Mouse (Mus musculus) yolk sac, embryonic 10.5 days (tissue): Measurements from ENCODE around the gene Atrn.
A peak's percentile ranks its signal among the peaks of the same experiment; 100 is the strongest.

ENCODE experiments used
- DNase-seq: peaks from one replicate; pipeline ENCODE4 v3.0.0-alpha.2; 2017; ENCODE audit warnings: low spot score

Atrn gene

DNA sequence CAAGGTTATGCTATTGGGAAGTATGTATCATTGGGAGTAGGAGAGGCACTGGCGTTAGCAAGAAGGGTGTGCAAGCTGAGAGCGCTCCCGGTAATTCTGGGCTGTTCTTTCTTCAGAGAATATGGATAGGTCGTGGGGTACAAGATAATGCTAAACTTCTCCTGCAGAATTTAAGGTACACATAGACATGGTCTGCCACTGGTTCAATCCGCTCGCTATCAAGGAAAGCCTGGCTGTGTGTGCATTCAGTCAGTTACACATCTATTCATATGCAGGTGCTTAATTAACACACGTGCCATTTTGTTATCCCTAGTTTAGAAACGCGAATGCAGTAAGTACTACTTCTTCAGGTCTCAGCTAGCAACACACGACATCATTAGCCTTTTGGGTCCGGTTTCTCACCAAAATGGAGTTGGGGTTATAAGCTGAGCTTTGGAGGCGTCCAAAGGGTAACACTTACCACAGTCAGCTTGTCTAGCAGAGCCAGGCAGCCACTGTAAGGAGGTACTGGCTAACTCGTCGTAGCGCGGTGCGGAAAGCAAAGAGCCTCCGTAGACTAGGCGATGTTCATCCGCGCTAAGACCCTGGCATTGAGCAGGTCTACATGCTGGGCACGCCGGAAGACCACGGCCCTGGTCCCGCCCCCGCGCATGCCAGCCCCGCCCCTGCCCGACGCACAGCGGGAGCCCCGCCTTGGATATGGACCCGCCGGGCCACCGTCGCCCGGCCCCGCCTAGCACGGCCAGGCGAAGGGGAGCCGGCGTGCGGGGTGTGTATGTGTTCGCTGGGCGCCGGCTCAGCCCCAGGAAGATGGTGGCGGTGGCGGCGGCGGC, at the start of gene Atrn, which contains the start of gene 4930402H24Rik:
Gene Atrn (plus strand): TSS at position 745 of the 833 bp plus-strand sequence.
Gene 4930402H24Rik (minus strand): TSS at position 656 of the 833 bp plus-strand sequence.
- DNase-seq = peak; percentile 92

DNA sequence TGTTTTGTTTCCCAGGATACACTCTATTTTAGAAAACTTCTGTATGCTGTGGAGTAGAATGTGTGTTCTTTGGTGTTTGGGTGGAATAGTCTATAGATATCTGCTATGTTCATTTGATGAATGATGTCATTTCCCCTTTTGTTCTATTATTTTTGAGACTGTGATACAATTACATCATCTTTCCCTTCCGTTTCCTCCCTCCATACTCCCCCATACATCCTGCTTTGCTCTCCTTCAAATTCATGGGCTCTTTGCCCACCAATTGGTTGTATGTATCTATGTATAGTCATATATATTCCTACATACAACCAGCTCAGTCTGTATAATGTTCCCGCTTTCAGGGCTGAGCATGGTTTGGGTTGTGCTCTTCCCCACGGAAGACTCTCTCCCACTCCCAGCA, 44.2 kb upstream of the Atrn start:
- no peak for DNase-seq

DNA sequence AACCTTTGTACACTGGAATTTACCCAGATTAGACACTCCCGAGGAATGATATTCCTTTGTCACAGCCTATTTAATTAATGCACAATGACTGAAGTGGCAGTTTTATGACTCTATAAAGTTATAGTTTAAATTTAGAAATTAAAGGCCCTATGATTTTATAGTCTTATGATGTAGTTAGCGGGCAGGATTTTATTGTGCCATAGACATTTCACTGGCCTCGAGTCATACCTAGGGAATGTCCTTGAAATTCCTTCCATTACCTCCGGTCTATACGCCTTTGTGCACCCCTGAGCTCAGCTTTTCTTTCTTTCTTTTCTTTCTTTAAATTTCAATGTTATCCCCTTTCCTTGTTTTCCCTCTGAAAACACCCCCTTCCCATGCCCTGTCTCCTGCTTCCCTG, 35.4 kb upstream of the Atrn start:
- no peak for DNase-seq

DNA sequence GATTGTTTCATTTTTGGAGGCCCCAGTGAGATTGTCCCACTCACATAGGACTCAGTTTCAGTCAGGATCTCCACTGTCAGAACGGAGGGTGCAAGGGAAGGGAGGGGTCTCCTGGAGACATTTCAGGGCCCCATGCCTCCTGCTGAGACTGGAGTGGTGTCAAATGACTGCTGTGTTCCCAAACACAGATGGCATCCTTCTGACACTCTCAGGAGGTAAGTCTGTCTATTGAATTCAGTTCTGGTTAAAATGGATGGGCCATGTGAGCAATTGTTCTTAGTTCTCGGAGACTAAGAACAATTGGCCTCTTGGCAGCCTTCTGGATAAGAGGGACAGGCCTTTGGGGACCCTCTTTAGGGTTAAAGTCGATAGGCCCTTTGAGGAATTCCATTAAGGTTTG, 28.9 kb upstream of the Atrn start:
- no peak for DNase-seq

DNA sequence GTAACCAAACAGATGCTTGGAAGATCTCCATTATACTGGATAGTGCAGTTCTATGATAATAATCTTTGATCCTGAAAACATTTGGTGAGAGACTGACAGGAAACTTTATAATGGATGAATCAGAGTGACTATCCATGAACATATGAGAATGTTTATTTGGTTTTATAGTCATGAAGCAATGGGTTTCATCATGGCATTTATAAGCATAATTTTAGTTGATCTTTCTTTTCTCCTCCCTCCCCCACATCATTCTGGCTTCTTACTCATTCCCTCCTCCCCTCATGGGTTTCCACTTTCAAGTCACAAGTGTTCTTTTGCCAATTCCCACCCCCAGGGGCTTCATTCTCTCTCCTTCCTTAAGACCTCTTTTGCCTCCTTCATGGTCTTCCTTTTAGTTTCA, 19.3 kb upstream of the Atrn start:
- no peak for DNase-seq

DNA sequence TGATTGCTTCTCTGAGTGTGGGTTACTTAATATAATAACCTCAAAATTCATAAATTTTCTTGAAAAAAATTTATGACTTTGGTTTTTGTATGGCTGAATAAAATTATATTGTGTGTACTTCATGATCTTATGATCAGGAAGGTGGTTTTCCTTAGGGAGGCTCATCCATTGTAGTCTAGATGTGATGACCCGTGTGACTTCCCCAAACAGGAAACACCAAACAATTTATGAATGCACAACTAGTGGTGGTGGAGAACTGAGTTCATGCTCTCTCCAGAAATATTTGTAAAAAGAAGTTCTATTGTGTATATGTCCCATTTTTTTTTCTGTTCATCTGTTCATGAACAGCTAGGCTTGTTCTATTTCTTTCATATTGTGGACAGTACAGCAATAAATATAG, 18.8 kb upstream of the Atrn start:
- no peak for DNase-seq

DNA sequence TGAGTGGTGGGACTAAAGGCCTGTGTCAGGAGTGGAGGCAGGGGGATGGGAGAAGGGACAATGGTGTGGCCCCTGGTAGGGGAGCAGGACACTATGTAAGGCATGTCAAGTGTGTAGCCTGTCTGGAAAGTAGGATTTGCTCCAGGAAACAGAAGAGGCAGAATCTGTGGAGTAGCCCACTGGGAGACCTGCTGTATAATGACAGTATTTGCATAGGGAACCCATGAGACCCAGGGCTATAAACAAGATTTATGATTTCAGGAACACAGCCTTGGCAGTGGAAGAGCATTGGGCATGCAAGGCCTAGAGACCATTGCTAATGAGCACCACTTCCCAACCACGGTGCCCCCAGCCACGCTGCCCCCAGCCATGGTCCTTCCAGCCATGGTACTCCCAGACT, 9.4 kb upstream of the Atrn start:
- DNase-seq = no peak

DNA sequence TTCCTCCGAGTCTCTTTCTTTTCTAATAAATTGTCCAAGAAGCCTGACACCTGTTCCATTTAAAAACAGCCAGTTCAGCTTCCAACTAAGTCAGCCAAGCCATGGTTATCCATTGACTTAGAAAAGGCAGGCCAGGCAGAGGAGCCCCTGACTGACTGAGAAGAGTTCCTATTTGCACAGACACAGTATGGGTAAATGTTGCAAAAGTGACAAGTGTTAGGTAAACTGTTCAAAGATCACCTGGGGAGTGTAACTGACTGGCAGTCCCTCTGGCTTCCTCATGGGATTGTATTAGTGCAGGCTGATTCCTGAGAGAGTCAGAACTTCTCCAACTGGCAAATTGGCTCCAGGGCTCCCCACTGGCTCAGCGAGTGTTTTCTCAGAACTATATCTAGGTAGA, 8.4 kb upstream of the Atrn start:
- DNase-seq = peak; percentile 74

DNA sequence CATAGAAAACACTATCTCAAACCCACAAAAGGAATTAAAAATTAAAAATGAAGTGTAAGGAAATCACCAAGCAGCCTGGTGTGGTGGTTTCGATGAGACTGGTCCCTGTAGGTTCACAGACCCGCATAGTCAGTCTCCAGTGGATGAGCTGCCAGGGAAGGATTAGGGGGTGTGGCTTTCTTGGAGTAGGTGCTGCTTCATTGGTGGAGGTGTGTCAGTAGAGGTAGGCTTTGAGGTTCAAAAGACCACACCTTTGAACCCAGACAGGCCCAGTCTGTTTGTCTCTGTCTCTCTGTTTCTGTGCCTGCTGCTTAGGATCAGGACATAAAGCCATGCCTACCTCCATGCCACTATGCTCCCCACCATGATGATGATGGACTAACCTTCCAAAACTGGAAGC, 7.5 kb upstream of the Atrn start:
- DNase-seq = peak; percentile 61

DNA sequence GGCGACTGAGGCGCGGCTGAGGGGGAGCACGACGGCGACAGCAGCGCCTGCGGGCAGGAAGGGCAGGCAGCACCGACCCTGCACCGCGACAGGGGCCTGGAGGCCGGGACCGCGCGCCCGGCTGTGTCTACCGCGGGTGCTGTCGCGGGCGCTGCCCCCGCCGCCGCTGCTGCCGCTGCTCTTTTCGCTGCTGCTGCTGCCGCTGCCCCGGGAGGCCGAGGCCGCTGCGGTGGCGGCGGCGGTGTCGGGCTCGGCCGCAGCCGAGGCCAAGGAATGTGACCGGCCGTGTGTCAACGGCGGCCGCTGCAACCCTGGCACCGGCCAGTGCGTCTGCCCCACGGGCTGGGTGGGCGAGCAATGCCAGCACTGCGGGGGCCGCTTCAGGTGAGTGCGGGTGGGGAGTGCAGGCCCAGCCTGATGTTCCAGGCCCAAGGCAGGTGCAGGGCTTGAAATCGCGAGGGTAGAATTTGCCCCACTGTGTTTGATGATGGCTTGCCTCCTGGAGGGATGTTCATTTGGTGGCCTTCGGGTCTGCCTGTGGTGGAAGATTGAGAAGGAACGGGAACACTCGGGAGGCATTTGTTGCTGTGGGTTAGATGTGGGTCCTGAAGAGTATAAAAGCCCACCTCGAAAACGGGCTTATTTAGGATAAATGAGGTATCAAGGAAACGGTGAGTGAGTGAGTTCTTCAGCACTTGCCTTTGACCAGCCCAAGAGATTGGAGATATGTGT, 455 bp downstream of the Atrn start:
- no peak for DNase-seq

DNA sequence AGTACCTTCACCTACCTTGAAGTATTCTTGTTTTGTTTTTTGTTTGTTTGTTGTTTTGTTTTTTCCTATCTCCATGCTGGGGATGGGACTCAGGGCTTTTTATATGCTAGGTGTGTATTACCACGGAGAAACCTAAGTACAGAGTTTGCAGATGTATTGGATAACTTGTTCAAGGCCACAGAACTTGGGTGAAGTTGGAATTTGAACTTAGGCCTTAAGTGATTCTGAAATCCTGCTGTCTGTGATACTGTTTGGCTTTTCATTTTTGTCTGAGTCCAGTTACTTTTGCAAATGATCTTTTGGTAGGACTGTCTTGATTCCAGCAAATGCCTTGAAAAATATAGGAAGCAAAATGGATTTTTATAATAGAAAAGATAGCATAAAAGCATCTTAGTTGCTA, 5.4 kb downstream of the Atrn start:
- no peak for DNase-seq

DNA sequence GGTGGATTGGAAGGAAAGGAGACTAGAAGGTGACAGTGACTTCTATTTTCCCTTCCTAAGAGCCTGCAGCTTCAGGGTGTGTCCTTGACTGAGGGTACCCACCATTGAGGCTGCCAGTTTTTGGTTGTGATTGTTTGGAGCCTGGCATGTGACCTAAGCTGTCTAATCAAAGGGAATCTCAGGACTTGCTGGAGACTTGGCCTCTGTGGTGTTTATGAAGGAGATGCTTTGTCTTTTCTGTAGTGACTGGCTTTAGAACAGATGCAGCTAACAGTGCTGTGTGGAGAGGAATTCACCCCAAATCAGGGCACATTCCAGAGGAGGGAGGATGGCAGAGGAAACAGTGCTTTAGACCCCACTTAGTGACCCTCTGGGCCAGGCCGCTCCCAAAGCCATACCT, 8.6 kb downstream of the Atrn start:
- no peak for DNase-seq

DNA sequence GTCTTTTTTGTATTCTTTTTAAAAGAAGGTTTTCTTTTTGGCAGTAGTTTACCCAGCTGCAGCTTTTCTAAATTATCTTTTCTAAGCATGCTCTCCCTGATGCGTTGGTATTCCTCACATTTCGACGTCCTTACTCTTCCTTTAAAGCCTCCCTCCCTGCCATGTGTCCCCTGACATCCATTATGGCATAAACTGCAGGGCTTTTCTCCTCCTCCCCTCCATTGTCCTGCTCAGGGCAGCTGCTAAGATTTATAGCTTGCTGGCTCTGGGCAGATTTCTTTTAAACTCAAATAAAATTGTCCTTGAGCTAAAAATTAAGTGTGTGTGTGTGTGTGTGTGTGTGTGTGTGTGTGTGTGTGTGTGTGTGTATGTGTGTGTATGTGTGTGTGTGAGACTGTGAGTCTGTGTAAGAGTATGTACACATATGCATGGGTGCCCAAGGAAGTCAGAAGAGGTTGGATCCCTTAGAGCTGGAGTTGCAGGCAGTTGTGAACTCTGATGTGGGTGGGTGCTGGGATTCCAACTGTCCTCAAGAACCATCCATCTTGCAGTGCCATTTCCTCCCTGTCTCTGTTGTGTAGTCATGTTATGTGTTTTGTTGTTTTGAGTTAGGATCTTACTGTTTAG, 10.3 kb downstream of the Atrn start:
- DNase-seq = no peak

DNA sequence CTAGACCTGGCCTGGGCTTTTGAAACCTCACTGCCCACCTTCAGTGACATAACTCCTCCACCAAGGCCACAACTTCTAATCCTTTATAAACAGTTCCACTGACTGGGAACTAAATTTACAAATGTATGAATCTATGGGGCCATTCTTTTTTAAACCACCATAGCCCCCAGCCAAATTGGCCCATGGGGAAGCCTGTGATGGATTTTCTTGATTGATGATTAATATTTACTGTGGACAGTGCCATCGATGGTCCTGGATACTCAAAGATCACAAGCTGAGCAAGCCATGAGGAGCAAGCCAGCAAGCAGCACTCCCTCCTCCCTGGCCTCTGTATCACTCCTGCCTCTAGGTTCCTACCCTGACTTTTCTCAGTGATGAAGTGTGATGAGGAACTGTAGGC, 11.4 kb downstream of the Atrn start:
- DNase-seq = no peak

DNA sequence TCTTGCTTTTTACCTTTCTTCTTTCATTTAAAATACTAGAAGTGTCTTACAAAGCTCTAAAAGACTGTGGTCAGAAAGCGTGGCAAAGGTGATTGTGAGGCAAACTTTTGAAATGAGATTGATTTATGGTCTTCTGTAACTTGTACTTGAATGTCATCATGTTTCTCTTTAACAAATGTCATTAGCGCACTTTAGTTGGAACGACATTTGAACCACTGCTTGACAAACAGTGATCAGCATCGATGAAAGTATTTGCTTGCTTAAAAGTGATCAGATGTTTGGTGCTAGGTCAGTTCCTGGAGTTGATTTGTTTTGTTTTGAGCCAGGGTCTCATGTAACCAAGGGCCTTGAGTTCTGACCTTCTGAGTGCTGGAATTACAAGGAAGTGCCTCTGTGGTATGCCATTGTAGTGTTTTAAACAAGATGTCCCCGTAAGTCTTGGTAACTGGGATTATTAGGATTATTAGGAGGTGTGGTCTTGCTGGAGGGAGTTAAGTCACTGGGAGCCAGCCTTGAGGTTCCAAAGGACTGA, 12.8 kb downstream of the Atrn start:
- DNase-seq = no peak

DNA sequence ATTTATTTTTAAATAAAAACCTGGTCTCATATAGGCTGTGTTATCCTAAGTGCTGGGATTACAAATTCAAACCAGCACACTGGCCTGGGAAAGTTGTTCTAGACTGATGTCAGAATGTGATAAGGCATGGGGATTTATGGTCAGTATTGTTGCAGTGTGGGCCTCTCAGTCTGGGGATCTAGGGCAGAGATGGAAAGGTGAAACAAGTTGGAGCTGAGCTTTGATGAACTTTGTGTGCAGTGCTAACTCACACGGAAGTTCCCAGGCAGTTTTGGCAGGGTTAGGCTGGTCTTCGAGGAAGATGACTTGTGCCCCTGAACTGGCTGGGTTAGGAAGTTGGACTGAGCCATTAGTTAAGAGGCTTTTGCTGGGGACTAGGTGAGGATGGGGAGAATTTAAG, 18.7 kb downstream of the Atrn start:
- DNase-seq = no peak

DNA sequence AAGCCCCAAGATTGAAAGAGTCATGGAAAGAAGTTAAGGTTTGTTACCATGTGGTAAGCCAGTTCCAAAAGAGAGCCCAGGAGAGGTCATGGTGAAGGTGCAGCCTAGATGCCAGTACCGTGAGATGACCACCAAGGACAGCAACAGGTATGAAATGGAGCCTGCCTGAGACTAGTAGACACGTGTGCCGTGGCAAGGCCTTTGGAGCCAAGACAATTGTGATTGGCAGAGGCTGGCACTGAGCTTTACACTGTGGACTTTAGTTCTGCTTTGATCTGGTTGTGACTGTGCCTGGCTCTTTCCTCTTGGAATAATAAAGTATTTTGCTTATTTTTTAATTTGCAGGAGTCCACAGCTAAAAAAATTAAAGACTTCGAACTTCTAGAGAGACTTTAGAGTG, 21.7 kb downstream of the Atrn start:
- no peak for DNase-seq

DNA sequence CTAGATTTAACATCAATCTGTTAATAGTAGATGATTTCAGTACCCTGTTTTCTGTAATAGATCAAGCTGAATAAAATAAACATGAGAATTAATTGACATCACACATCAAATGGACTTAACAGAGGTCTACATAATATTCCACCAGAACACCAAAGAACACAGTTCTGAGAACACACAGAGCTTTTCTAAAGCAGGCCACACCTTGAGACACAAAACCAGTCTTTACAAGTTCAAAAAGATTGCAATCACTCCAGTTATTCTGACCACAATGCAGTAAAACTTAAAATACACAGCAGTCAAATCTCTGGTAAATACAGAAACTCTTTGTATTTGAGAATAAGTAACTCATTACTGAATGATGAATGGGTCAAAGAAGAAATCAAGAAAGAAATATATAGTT, 22.2 kb downstream of the Atrn start:
- DNase-seq = no peak

DNA sequence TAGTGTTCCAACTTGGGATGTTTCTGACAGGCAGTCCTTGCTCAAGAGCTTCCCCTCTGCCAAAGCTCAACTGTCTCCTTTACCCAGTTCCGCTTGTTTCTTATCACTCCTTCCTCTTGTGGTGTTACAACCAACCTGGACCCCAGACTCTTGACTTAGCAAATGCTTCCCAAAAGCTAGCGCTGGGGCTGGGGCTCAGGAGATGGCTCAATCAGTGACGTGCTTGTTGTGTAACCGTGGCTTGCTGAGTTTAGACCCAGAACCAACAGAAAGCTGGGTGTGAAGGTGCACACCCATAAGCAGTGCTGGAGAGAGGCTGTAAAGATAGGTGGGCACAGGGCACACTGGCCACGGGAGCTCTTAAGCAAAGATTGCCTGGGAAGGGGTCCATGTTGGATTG, 23.7 kb downstream of the Atrn start:
- no peak for DNase-seq

DNA sequence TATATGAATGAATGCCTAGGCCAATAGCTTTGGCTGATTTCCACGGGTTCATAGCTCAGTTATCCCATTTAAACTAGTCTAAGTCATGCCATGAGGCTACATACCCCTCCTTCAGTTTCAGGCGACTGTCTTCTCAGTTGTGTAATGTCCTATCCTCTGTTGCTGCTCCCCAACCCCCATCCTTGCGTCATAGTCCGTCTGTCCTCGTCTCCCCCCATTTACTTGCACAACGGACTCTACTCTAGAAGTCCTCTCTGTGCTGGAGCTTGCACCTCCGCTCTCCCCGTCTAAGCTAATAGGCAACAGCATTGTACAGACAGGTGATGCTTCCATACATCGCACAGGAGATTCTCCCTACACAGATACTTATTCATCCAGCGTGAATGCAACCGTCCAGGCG, 26.6 kb downstream of the Atrn start:
- DNase-seq = peak; percentile 11

DNA sequence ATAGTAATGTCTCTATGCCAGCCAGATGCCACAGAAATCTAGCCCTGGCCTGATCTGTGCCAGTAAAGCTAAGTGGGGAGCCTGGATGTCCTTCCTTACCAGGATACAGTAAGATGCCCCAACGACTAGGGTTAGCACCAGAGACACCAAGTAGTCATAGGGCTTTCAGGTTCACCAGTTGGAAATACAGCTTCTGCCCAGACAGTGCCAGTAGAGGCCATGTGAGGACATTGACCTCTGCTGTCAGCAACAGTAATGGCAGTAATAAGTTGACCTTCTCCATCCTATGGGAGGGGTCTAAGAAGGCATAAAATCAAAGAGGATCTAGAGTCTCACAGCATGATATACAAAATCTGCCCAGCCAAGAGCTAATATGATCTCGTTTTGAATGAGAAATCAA, 43.5 kb downstream of the Atrn start:
- no peak for DNase-seq

DNA sequence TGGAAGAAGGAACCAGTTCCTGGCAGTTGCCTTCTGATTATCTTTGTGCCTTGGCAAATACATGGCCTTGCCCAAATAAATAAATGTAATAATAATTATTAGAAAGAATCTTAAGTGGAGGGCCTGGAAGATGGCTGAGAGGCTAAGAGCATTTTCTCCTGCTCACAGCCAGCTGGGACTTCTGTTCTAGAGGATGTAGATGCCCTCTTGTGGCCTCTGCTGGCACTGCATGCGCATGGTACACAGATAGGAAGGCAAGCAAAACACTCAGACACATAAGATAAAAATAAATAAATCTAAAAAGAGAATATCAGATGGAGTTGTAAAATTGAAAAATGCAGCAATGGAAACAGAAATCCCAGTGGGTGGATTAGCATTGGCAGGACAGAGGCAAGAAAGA, 44.3 kb downstream of the Atrn start:
- DNase-seq = peak; percentile 62

DNA sequence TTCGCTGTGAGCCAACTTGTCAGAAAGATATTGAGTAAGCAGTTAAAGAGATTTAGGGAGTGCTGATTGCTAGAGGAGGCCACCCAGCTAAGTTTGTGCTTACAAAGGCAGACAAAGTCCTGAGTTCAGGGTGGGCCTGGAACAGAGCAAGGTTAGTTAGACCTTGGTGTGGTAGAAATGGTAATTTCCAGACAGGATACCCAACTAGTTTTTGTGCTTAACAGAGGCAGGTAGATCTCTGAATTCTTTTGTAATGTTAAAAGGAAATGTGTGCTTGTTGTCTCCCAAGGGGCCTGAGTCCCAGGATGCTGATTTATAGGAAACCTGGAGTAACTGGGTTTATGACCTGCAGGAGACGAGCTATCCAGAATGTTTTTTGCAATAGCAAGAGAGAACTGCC, 52.6 kb downstream of the Atrn start:
- DNase-seq = no peak
